Mouse (Mus musculus) heart, adult 2 months (tissue): ENCODE measurements around the gene S1pr1. TPM values are rescaled to one million over a fixed set of nuclear protein-coding genes. Genes with fewer than 3 reads are reported as not detected.

ENCODE experiments used
- DNase-seq, 2 experiments: peaks; one replicate each; pipeline ENCODE4 v3.0.0; 2021
- H3K27ac ChIP-seq: fragments of 200-600 bp; 2 replicates; pipeline ENCODE4 v1.8.1; 2022
- H3K27me3 ChIP-seq: fragments of 200-500 bp; 2 replicates; pipeline ENCODE4 v1.6.1; 2012; ENCODE audit warnings: mild to moderate bottlenecking, low read length, inconsistent platforms, mixed read lengths; ENCODE audit not compliant: control insufficient read depth, insufficient read depth
- H3K36me3 ChIP-seq: fragments of 200-500 bp; 2 replicates; pipeline ENCODE4 v1.6.1; 2012; ENCODE audit warnings: low read length, inconsistent platforms; ENCODE audit not compliant: control insufficient read depth, insufficient read depth
- H3K4me1 ChIP-seq: fragments of 200-500 bp; 2 replicates; pipeline ENCODE4 v1.6.1; 2011; ENCODE audit warnings: low read length; ENCODE audit not compliant: control insufficient read depth, insufficient read depth
- H3K4me3 ChIP-seq: fragments of 200-600 bp; 2 replicates; pipeline ENCODE4 v1.8.1; 2022
- H3K79me2 ChIP-seq: fragments of 200-500 bp; replicated peaks from 2 replicates; pipeline ENCODE4 v1.6.1; 2012; ENCODE audit warnings: mild to moderate bottlenecking, inconsistent platforms, low read length, moderate library complexity, mixed read lengths; ENCODE audit not compliant: control insufficient read depth, insufficient read depth
- H3K9ac ChIP-seq: fragments of 200-500 bp; 2 replicates; pipeline ENCODE4 v1.6.1; 2012; ENCODE audit warnings: low read depth, mild to moderate bottlenecking, control low read depth, inconsistent platforms, low read length, mixed read lengths
- CTCF ChIP-seq: fragments of 200-600 bp; IDR thresholded peaks from 2 replicates; pipeline ENCODE4 v1.8.1; 2022; ENCODE audit warnings: antibody characterized with exemption, mild to moderate bottlenecking, moderate library complexity
- EP300 ChIP-seq: fragments of 200-500 bp; IDR thresholded peaks from 2 replicates; pipeline ENCODE4 v1.6.1; 2011; ENCODE audit warnings: low read depth, low read length, control low read depth; ENCODE audit not compliant: insufficient read depth
- POLR2A ChIP-seq: fragments of 200-500 bp; IDR thresholded peaks from 2 replicates; pipeline ENCODE4 v1.6.1; 2011; ENCODE audit warnings: mild to moderate bottlenecking, low read depth, low read length, control low read depth; ENCODE audit not compliant: insufficient read depth
- WGBS: fragments of 180-500 bp; shearing (Covaris S2); methylation state at CpG from one replicate; pipeline ENCODE4 v1.1.7; 2018; 5-methylcytosine and 5-hydroxymethylcytosine counted together
- intact Hi-C: fragments of 180-260 bp; cut with DNase I; formaldehyde crosslinking; loops from one replicate; pipeline ENCODE4 v1.15.1; 2025
- polyA plus RNA-seq: library from polyadenylated mRNA; depleted of rRNA; stranded (reverse); fragments of >200 nt; gene quantifications from 2 replicates; pipeline ENCODE4 v1.2.3, GENCODE M21; 2012
- total RNA-seq, 2 experiments: library from RNA; stranded (reverse); gene quantifications; 2 replicates each; pipeline ENCODE4 v1.2.3; 2021

The S1pr1 gene
- total and polyA plus RNA-seq, 3 experiments, result 53.8 to 72.1 (median 67.0) TPM

GRCm38 (mm10) chr3:115692857-115693256 is 22.0 kb downstream of the S1pr1 start:
- DNase-seq, result no peak
- no peak overlapping the region for H3K4me3 ChIP-seq
- peak overlapping the region; percentile 71 for H3K27ac ChIP-seq
- H3K36me3 ChIP-seq, result peaks cover 7% of the 10 kb centered on the region
- WGBS, result 23% methylated on average over 4 of the region's 4 CpGs
- TF ChIP-seq EP300, result no peak
- TF ChIP-seq POLR2A, result no peak
- no peak for TF ChIP-seq CTCF
- no peaks in the 10 kb centered on the region for H3K79me2 ChIP-seq
- peaks cover 10% of the 10 kb centered on the region for H3K4me1 ChIP-seq
- intact Hi-C loops, result no loop called here
- H3K9ac ChIP-seq, result no peak overlapping the region
- H3K27me3 ChIP-seq, result no peaks in the 10 kb centered on the region

GRCm38 (mm10) chr3:115692384-115692783 is 22.5 kb downstream of the S1pr1 start:
- no peaks in the 10 kb centered on the region for H3K79me2 ChIP-seq
- intact Hi-C loops, result no loop called here
- peak overlapping the region; percentile 23; the same call in 1 of the 2 replicates for H3K27ac ChIP-seq
- H3K4me1 ChIP-seq, result peaks cover 11% of the 10 kb centered on the region
- DNase-seq, result no peak
- H3K36me3 ChIP-seq, result peaks cover 7% of the 10 kb centered on the region
- H3K4me3 ChIP-seq, result no peak overlapping the region
- no peak overlapping the region for H3K9ac ChIP-seq
- no peaks in the 10 kb centered on the region for H3K27me3 ChIP-seq
- no peak for TF ChIP-seq EP300
- no peak for TF ChIP-seq CTCF
- no peak for TF ChIP-seq POLR2A
- 79% methylated on average over 5 of the region's 5 CpGs for WGBS

GRCm38 (mm10) chr3:115689920-115690319 is 25.0 kb downstream of the S1pr1 start:
- Histone ChIP-seq H3K4me3 (no peak overlapping the region), H3K27me3 (no peaks in the 10 kb centered on the region), H3K9ac (no peak overlapping the region), H3K79me2 (no peaks in the 10 kb centered on the region), H3K36me3 (peaks cover 10% of the 10 kb centered on the region), H3K27ac (peak overlapping the region; percentile 44), H3K4me1 (peaks cover 13% of the 10 kb centered on the region)
- no peak for DNase-seq
- TF ChIP-seq EP300, result no peak
- TF ChIP-seq CTCF, result no peak
- no peak for TF ChIP-seq POLR2A
- WGBS, result 94% methylated on average over 1 of the region's 1 CpGs
- intact Hi-C loops, result no loop called here

- 22% methylated on average over 8 of the region's 8 CpGs for WGBS
These were observed 25.5 kb downstream of the S1pr1 start for GRCm38 (mm10) chr3:115689352-115689751.

GRCm38 (mm10) chr3:115687821-115688220 is 27.1 kb downstream of the S1pr1 start:
- DNase-seq, result no peak
- WGBS, result 53% methylated on average over 2 of the region's 2 CpGs
- Histone ChIP-seq H3K79me2 (no peaks in the 10 kb centered on the region), H3K27me3 (no peaks in the 10 kb centered on the region), H3K36me3 (peaks cover 7% of the 10 kb centered on the region), H3K4me1 (peaks cover 8% of the 10 kb centered on the region), H3K4me3 (no peak overlapping the region), H3K27ac (peak overlapping the region; percentile 56), H3K9ac (no peak overlapping the region)
- TF ChIP-seq EP300 (no peak), CTCF (no peak), POLR2A (no peak)
- intact Hi-C loops, result no loop called here

More at GRCm38 (mm10) chr3:115689352-115689751, 25.5 kb downstream of the S1pr1 start:
- H3K4me1 ChIP-seq, result peaks cover 13% of the 10 kb centered on the region
- H3K9ac ChIP-seq, result no peak overlapping the region
- peaks cover 10% of the 10 kb centered on the region for H3K36me3 ChIP-seq
- H3K27ac ChIP-seq, result peak overlapping the region; percentile 44
- H3K4me3 ChIP-seq, result no peak overlapping the region
- H3K79me2 ChIP-seq, result no peaks in the 10 kb centered on the region
- intact Hi-C loops, result no loop called here
- TF ChIP-seq POLR2A (no peak), EP300 (no peak), CTCF (no peak)
- peak in 1 of 2 experiments; percentile 59 for DNase-seq
- no peaks in the 10 kb centered on the region for H3K27me3 ChIP-seq

- intact Hi-C loops, result loop anchor here (2.0 kb wide), 1 partner anchor 26 kb away; no protein-coding TSS in a partner anchor
- no peaks in the 10 kb centered on the region for H3K79me2 ChIP-seq
These were observed 32.4 kb downstream of the S1pr1 start for GRCm38 (mm10) chr3:115682328-115683088.

More at GRCm38 (mm10) chr3:115682328-115683088, 32.4 kb downstream of the S1pr1 start:
- Histone ChIP-seq H3K36me3 (peaks cover 5% of the 10 kb centered on the region), H3K9ac (no peak overlapping the region), H3K4me3 (no peak overlapping the region), H3K27me3 (no peaks in the 10 kb centered on the region), H3K4me1 (peaks cover 11% of the 10 kb centered on the region), H3K27ac (peak overlapping the region; percentile 77)
- DNase-seq, result peak; percentile 50 to 74
- TF ChIP-seq CTCF (no peak), POLR2A (0 out of 2 replicates have a peak, but pooled peaks have one; percentile 30), EP300 (peak; percentile 97)
- WGBS, result 49% methylated on average over 14 of the region's 14 CpGs
